Mouse (Mus musculus) testis, adult 2 months (tissue): Measurements from ENCODE around the gene Pxdn.

Experiments used
- CTCF ChIP-seq: fragments of 200-500 bp; IDR thresholded peaks from 2 replicates; pipeline ENCODE4 v1.5.1; 2012; ENCODE audit warnings: low read depth, mild to moderate bottlenecking, inconsistent platforms, low read length, moderate library complexity; ENCODE audit not compliant: control insufficient read depth, insufficient read depth, insufficient replicate concordance
- POLR2A ChIP-seq: fragments of 200-500 bp; IDR thresholded peaks from 2 replicates; pipeline ENCODE4 v1.6.1; 2012; ENCODE audit warnings: low read depth, mild to moderate bottlenecking, inconsistent platforms, low read length, moderate library complexity; ENCODE audit not compliant: control insufficient read depth

DNA sequence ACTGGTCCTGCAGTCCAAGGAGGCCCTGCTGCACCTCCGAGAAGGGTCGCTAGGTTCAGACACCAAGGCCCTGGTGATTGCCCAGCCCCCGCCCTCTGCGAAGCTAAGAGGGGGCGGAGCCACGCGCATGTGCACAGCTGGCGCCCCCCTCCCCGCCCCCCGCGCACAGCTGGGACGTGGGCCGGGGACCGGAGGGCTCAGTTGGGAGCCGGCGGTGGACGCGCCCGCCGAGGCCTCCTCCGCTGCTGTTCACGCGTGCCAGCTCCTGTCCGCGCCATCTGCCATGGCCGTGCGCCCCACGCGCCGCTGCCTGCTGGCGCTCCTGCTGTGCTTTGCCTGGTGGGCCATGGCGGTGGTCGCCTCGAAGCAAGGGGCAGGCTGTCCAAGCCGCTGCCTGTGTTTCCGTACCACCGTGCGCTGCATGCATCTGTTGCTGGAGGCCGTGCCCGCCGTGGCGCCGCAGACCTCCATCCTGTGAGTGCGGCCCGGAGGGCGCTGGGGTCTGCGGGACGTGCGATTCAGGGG is 505 bp downstream of the Pxdn start:
- TF ChIP-seq POLR2A (no peak), CTCF (no peak)
